Mouse (Mus musculus) ES-E14 (cell line): ENCODE measurements around the gene Vwce. TPM values are rescaled to one million over a fixed set of nuclear protein-coding genes. Genes with fewer than 3 reads are reported as not detected.

ENCODE experiments used
- DNase-seq: peaks from one replicate; pipeline ENCODE4 v3.0.0-alpha.2; 2013; ENCODE audit warnings: low read depth, low spot score
- H3K27ac ChIP-seq: 2 replicates; pipeline ENCODE4 v1.5.1; 2012; ENCODE audit warnings: low read depth, mild to moderate bottlenecking, low read length, moderate library complexity, mixed read lengths; ENCODE audit not compliant: poor library complexity, insufficient read depth, severe bottlenecking
- H3K36me3 ChIP-seq: 2 replicates; pipeline ENCODE4 v1.6.1; 2012; ENCODE audit warnings: mild to moderate bottlenecking, low read length, moderate library complexity, mixed read lengths; ENCODE audit not compliant: control insufficient read depth, poor library complexity, insufficient read depth, severe bottlenecking
- H3K4me1 ChIP-seq, 2 experiments: fragments of 150-350 bp in 1 of 2; sonication (generic) in 1 of 2; 2 replicates each; pipeline ENCODE4 v1.6.1; 2012; ENCODE audit warnings: low read length in 2 of 2, mild to moderate bottlenecking in 1 of 2, mixed read lengths in 1 of 2; ENCODE audit not compliant: control insufficient read depth in 2 of 2, insufficient read depth in 2 of 2, poor library complexity in 1 of 2
- H3K4me3 ChIP-seq, 2 experiments: fragments of 150-350 bp in 1 of 2; sonication (generic) in 1 of 2; 2 replicates each; pipeline ENCODE4 v1.5.1; 2012; ENCODE audit warnings: low read length in 2 of 2, low read depth in 1 of 2, mild to moderate bottlenecking in 1 of 2, mixed read lengths in 1 of 2; ENCODE audit not compliant: insufficient read depth in 1 of 2, poor library complexity in 1 of 2, severe bottlenecking in 1 of 2
- H3K9ac ChIP-seq: 2 replicates; pipeline ENCODE4 v1.6.1; 2012; ENCODE audit warnings: low read depth, mild to moderate bottlenecking, low read length, mixed read lengths; ENCODE audit not compliant: poor library complexity, insufficient read depth, severe bottlenecking
- H3K9me3 ChIP-seq: fragments of 150-350 bp; sonication (generic); 2 replicates; pipeline ENCODE4 v1.6.1; 2012; ENCODE audit warnings: low read depth, mild to moderate bottlenecking, low read length; ENCODE audit not compliant: control insufficient read depth, insufficient read depth
- CHD2 ChIP-seq: IDR thresholded peaks from 2 replicates; pipeline ENCODE4 v1.6.1; 2014; ENCODE audit warnings: mild to moderate bottlenecking, low read depth, low read length, inconsistent platforms
- HCFC1 ChIP-seq: IDR thresholded peaks from 2 replicates; pipeline ENCODE4 v1.6.1; 2012; ENCODE audit warnings: low read length, inconsistent platforms, borderline replicate concordance; ENCODE audit not compliant: insufficient read depth
- MAFK ChIP-seq: IDR thresholded peaks from 2 replicates; pipeline ENCODE4 v1.6.1; 2014; ENCODE audit warnings: mild to moderate bottlenecking, low read depth, low read length, inconsistent platforms; ENCODE audit not compliant: insufficient read depth
- ZC3H11A ChIP-seq: IDR thresholded peaks from 2 replicates; pipeline ENCODE4 v1.6.1; 2012; ENCODE audit warnings: low read depth, mild to moderate bottlenecking, inconsistent platforms, low read length, borderline replicate concordance
- ZNF384 ChIP-seq: IDR thresholded peaks from 2 replicates; pipeline ENCODE4 v1.6.1; 2012; ENCODE audit warnings: low read depth, low read length, inconsistent platforms
- in situ Hi-C, 2 experiments: fragments of 600-800 bp; cut with MboI; formaldehyde crosslinking; loops; one replicate each; pipeline ENCODE4 v1.15.1; 2025; ENCODE audit warnings: low sequenced_read_pairs in 2 of 2, inconsistent platforms in 1 of 2; ENCODE audit not compliant: unreplicated experiment in 2 of 2
- total RNA-seq: library from RNA; depleted of rRNA; stranded (reverse); fragments of 300-350 nt; gene quantifications from 2 replicates; pipeline ENCODE4 v1.2.3, GENCODE M21; 2012

Vwce gene
- total RNA-seq, 1 experiment, result 0.49 TPM

DNA sequence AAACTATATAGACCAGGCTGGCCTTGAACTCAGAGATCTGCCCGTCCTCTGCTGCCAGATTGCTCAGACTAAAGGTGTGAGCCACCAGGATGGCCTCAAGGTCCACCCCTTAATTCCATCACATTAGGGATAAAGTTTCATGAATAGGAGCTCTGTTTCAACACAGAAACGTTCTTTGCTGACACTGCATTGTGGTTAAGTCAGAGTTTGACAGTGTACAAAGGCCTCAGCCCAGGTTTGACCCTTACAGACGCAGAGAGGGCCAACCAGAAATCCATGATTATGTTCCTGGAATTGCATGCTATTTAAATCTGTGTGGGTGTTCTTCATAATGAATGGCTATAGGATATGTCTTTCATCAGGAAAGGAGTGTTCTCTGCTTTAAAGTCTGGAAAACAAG is 43.7 kb upstream of the Vwce start:
- in situ Hi-C loops, result no loop called here
- Histone ChIP-seq H3K4me1 (no peaks in the 10 kb centered on the region), H3K9ac (no peak overlapping the region), H3K27ac (no peak overlapping the region), H3K4me3 (no peak overlapping the region), H3K9me3 (no peaks in the 10 kb centered on the region), H3K36me3 (peaks cover 4% of the 10 kb centered on the region; the same call in 1 of the 2 replicates)
- DNase-seq, result no peak
- no peak for TF ChIP-seq CHD2
- no peak for TF ChIP-seq HCFC1
- no peak for TF ChIP-seq ZC3H11A
- TF ChIP-seq MAFK, result no peak
- no peak for TF ChIP-seq ZNF384

- no peak for TF ChIP-seq ZC3H11A
- no peak for TF ChIP-seq ZNF384
- TF ChIP-seq CHD2, result no peak
- no peak for TF ChIP-seq MAFK
- no peak for TF ChIP-seq HCFC1
- peaks cover 4% of the 10 kb centered on the region; the same call in 1 of the 2 replicates for H3K36me3 ChIP-seq
Observed at GRCm38 (mm10) chr19:10591659-10592377, 42.2 kb upstream of the Vwce start.

DNA sequence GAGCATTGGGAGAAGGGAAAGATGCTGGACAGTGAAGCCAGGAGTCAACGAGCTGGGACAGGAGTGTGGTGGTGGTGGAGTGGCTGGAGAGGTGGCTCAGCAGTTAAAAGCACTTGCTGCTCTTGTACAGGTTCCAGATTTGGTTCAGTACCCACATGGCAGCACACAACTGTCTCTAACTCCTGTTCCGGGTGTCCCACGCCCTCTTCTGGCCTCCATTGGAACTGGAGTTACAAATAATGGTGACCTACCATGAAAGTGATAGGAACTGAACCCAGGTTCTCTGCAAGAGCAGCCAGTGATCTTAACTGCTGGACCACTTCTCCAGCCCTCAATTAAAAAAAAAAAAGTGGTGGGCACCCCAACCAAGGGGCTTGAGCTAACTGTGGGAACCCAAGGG is 35.8 kb upstream of the Vwce start:
- TF ChIP-seq CHD2, result no peak
- TF ChIP-seq ZNF384, result no peak
- no peak for TF ChIP-seq ZC3H11A
- no peak for TF ChIP-seq MAFK
- no peak for TF ChIP-seq HCFC1
- peaks cover 1% of the 10 kb centered on the region; the same call in 1 of the 2 replicates for H3K36me3 ChIP-seq
- no peak for DNase-seq
- no peaks in the 10 kb centered on the region for H3K9me3 ChIP-seq
- H3K27ac ChIP-seq, result no peak overlapping the region
- no peak overlapping the region for H3K9ac ChIP-seq
- in situ Hi-C loops, result no loop called here
- H3K4me3 ChIP-seq, result no peak overlapping the region
- H3K4me1 ChIP-seq, result peaks cover 3 to 5% of the 10 kb centered on the region in 2 experiments; a peak in 3 of 4 replicates

More at GRCm38 (mm10) chr19:10591659-10592377, 42.2 kb upstream of the Vwce start:
- DNase-seq, result no peak
- no peak overlapping the region for H3K9ac ChIP-seq
- in situ Hi-C loops, result no loop called here
- H3K4me3 ChIP-seq, result no peak overlapping the region
- no peak overlapping the region for H3K27ac ChIP-seq
- H3K4me1 ChIP-seq, result no peaks in the 10 kb centered on the region
- no peaks in the 10 kb centered on the region for H3K9me3 ChIP-seq

GRCm38 (mm10) chr19:10599648-10600047 is 34.4 kb upstream of the Vwce start:
- Histone ChIP-seq H3K9ac (no peak overlapping the region), H3K9me3 (no peaks in the 10 kb centered on the region), H3K4me1 (peaks cover 9 to 16% of the 10 kb centered on the region in 2 experiments), H3K27ac (no peak overlapping the region), H3K4me3 (no peak overlapping the region), H3K36me3 (no peaks in the 10 kb centered on the region; the same call in 1 of the 2 replicates)
- TF ChIP-seq ZC3H11A, result no peak
- 0 out of 2 replicates have a peak, but pooled peaks have one; percentile 36 for TF ChIP-seq MAFK
- DNase-seq, result no peak
- in situ Hi-C loops, result loop anchor here in 1 of 2 experiments (25.0 kb wide), 3 partner anchors 712 to 1687 kb away; partner anchors contain the start of genes B3gat3 and Incenp
